Mouse (Mus musculus) left cerebral cortex, adult 9 months (tissue): Measurements from ENCODE around the gene RPS10-NUDT3.

Experiments used
- DNase-seq, 2 experiments: peaks; one replicate each; pipeline ENCODE4 v3.0.0; 2022; ENCODE audit warnings: low spot score in 2 of 2

RPS10-NUDT3 gene

DNA sequence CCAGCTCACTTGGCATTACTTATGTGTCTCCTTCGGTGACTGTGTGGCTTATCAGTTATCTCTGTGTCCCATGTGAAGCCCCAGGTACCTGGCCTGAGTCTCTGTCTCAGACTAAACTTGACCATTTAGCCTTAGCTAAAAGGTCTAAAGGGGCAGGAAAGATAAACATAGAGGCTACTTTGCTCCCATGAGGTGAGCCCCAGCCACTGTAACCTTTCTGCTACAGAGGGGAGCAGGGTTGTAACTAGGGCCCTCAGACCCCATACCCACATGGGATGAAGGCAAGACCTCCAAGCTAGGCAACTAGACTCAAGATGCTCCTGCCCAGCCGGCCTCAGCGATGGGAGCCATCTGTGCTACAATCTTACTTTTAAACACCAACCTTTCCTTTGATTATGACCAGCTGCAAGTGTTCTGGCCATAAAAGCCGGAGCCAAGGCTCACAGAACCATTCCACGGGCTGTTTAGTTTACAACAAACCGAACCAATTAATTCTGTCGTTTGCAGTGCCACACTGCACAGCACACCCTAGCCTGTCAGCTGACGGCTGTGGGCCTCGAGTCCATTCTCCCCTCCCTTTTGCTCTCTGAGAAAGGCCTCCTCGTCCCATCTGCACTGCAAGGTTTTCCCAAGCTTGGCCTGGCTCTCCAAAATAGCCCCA is 59.8 kb downstream of the RPS10-NUDT3 start:
- DNase-seq: no peak

DNA sequence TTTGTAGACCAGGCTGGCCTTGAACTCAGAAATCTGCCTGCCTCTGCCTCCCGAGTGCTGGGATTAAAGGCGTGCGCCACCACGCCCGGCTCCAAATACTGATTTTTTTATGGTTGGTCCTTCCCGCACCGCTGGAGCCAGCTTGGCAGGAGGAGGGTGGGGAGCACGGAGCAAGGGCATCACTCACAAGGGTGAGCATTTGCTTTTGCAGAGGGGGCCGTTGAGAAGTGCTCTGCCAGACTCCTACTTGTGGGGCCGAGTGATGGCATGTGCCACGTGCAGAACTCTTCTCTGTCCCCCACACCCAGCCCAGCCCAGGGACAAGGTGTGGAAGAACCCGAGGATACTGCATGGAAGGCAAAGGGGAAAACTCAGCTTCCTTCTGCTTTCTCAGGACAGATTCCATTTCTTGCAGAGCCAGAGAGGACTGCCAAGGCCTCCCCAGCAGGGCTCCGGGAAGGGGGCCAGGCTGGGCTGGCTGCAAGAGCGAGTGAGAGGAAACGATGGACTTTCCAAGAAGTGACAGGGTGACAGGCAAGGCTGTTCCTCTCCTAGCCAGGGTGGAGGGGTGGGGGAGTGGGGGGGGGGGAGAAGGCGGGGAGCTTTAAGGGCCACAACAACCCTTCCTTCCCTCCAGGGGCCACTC is 60.4 kb downstream of the RPS10-NUDT3 start:
- DNase-seq: peak in 1 of 2 experiments; percentile 67

DNA sequence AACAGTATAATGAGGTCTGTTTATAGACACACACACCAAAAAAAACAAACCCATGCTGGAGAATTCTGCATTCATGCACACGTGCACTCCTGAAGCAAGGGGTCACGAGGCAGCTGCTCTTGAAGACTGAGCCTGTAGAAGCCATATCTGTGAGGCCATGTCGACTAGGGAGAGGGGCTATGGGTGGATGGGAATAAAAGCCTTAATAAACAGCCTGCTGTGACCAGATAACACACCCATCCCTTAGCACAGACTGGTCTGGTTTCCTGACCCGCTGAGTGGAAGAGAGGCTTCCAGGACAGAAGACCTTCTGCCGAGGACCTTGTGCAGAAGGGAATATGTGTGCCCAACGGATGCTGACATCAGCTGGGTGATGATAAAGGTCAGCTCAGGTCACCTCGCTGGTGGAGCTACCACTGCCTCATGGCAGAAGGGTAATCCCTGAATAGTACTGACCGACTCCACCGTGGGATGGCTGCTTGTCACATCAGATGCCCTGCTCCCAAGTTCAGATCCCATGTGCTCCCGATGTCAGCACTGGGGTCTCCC is 61.2 kb downstream of the RPS10-NUDT3 start:
- no peak for DNase-seq

DNA sequence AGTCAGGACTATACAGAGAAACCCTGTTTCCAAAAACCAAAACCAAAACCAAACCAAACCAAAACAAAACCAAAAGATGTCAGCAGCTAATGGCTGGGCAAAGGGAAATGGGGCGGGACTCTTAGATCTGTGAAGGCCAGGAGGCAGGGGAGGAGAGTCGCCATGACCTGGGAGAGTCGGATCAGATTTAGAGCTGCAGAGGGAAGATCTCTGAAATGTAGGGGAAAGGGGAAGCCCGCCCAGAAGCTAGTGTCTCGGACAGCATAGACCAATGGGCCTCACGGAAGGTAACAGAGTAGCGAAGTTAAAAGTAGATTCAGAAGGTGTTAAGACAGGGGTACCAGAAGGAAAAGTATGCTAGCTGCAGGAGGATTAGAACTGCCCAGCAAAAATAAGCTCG is 63.7 kb downstream of the RPS10-NUDT3 start:
- DNase-seq: no peak

DNA sequence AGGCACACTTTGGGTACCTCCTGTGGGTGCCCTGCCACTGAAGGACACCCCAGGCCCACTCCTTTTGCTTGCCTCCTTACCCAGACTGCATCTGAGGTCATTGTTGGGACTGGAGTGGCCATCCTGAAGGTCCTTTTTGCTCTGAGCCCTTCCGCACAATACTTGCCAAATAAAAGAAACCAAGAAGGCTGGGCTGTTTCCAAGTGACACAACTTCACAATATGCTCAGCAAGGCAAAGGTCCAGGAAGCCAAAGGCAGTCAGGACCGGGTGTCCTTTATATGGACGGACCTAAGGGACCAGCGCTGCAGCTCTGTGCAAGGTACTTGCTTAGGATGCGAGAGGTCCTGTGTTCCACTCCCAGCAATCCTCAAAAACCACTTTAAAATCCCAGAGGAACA is 66.8 kb downstream of the RPS10-NUDT3 start:
- no peak for DNase-seq

- no peak for DNase-seq
Measured at GRCm38 (mm10) chr17:27565942-27566267, 69.1 kb downstream of the RPS10-NUDT3 start.

- peak; percentile 84 to 97 for DNase-seq
Measured at GRCm38 (mm10) chr17:27565163-27565941, 69.7 kb downstream of the RPS10-NUDT3 start, which contains the start of gene AI413582. TSS of gene AI413582 (minus strand) at chr17:27565756.

DNA sequence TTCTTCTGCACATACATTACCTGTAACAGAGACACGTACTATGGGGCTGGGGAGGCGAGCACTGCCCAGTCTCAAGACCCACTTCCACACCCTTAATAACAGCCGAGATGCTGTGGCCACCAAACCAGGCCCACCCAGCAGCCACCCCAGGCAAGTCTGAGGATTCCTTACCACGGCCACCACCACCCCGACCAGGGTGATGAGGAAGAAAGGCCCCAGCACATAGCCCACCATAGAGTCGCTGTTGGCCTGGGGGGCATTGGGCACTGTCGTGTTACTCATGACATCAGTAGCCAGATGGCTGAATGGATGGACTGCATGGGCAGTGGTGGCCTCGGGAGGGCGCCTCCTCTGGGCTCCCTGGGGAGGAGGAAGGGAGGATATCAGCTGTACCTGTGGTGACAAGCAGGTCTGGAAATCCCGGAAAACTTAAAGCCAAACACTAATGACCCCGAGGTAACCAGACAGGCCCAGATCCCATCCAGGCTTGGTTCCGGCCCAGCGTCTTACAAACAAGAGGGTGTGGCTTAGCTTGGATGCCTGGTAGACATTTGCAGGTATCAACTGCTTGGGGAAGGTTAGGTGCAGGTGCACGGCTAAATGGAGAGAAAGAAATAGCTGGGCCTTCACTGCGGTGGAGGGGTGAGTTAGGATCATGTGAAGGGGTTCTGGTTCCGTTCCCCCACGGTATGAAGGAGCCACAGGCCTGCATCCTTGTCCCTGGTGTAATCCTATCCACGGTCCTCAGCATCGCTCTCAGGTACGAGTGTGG is 70.4 kb downstream of the RPS10-NUDT3 start:
- no peak for DNase-seq

DNA sequence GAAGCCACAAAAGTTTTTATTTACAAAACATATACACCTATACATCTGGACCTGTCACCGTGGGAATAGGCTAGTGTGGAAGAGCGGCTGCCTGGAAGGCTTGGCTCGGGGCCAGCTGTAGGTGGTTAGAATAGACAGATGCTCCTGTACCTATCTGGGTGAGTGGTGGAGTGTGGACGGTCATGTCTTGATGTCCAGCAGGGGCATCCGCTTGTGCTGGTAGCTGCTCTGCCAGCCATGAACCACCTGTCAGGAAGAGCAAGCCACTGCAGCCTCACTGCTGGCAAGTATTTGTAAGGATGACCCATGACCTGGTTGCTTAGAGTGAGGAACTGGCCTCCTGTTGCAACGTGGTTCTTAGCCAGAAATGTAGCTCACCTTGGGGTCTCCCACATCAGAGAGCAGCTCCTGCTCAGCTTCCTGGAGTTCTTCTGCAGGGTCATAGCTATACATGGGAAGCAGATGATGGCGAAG is 71.2 kb downstream of the RPS10-NUDT3 start:
- DNase-seq: no peak

DNA sequence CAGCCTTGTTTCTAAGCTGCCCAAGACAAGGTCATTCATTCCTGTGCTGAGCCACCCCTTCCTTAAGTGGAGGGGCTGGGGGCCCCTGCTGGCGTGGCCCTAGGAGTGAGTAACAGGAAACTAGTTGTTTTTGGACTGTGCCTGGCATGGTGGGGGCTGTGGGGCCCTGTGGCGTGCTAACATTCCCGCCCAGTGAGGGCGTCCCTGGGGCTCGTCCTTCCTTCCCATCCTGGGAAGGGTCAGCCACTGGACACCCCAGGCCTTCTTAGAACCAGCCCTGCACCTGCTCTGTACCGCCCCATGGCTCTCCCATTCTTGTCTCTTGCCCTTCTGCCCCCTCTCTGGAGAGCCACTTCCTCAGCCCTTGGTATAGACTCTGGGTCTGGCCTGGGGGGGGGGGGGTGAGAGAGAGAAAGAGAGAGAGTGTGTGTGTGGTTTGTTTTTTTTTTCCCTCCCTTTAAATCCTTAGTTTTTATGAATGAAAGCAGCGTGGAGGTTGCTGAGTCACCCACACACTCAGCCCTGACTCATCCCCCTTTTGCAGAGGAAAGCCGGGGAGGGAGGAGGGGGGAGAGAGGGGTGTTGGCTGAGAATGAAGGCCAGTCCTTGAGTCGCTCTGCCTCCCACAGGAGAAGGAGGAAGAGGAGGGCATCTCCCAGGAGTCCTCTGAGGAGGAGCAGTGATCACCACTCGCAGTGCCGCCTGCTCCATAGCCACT is 73.1 kb downstream of the RPS10-NUDT3 start:
- DNase-seq: peak in 1 of 2 experiments; percentile 78

DNA sequence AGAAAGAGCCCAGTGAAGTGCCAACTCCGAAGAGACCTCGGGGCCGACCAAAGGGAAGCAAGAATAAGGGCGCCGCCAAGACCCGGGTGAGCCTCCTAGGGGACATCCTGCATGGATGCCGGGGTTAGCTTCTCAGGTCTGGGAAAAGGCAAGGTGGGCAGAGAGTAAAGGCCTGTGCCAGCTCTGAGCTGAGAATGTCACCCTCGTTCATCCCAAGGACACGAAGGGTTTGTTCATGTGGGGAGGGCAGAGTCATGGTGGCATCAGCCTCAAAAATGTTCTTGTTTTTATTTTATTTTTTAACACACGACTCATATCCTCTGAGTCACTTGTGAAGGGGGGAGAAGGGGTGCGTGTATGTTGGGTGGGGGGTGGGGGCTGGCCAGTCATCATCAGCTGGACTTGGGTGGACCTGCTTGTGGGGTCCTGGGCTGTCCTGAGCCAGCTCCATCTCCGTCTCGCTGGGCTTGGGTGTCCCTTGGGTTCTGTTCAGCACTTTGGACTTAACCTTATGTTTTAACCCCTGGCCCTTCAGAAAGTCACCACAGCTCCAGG is 74.0 kb downstream of the RPS10-NUDT3 start:
- no peak for DNase-seq

- DNase-seq: no peak
Measured at GRCm38 (mm10) chr17:27559596-27559995, 75.4 kb downstream of the RPS10-NUDT3 start.

GRCm38 (mm10) chr17:27558845-27559244 is 76.2 kb downstream of the RPS10-NUDT3 start:
- no peak for DNase-seq

GRCm38 (mm10) chr17:27557927-27558661 is 76.9 kb downstream of the RPS10-NUDT3 start:
- no peak for DNase-seq

- no peak for DNase-seq
Measured at GRCm38 (mm10) chr17:27557181-27557926, 77.7 kb downstream of the RPS10-NUDT3 start.

- DNase-seq: peak in 1 of 2 experiments; percentile 76
Measured at GRCm38 (mm10) chr17:27556315-27557011, 78.6 kb downstream of the RPS10-NUDT3 start, which contains the start of gene Hmga1. TSS of gene Hmga1 (plus strand) at chr17:27556497.

GRCm38 (mm10) chr17:27555512-27556172 is 79.4 kb downstream of the RPS10-NUDT3 start:
- no peak for DNase-seq

- DNase-seq: no peak
Measured at GRCm38 (mm10) chr17:27555075-27555511, 79.9 kb downstream of the RPS10-NUDT3 start.
